Mouse (Mus musculus) neural tube, embryonic 13.5 days (tissue): ENCODE results near the gene Ppp1r36. TPM values are rescaled to one million over a fixed set of nuclear protein-coding genes. Genes with fewer than 3 reads are reported as not detected.
"Not testable (repeated sequence)": the region's sequence is repeated elsewhere in the genome, so short reads cannot be mapped to it uniquely, and the experiment has no call there.

Experiments used
- ATAC-seq: fragments of 200-750 bp; cut with Nextera tagmentation; 2 replicates; pipeline ENCODE4 v1.8.0; 2017; ENCODE audit warnings: low read depth, mild to moderate bottlenecking, moderate TSS enrichment, moderate library complexity
- H3K27ac ChIP-seq: fragments of 300-500 bp; sonication (generic); replicated peaks from 2 replicates; pipeline ENCODE4 v1.5.1; 2015; ENCODE audit warnings: moderate library complexity, mild to moderate bottlenecking, inconsistent platforms
- H3K27me3 ChIP-seq: fragments of 300-500 bp; sonication (generic); 2 replicates; pipeline ENCODE4 v1.6.1; 2015; ENCODE audit warnings: mild to moderate bottlenecking, inconsistent platforms
- H3K36me3 ChIP-seq: fragments of 300-500 bp; sonication (generic); 2 replicates; pipeline ENCODE4 v1.6.1; 2015; ENCODE audit warnings: mild to moderate bottlenecking, inconsistent platforms
- H3K4me1 ChIP-seq: fragments of 300-500 bp; sonication (generic); replicated peaks from 2 replicates; pipeline ENCODE4 v1.6.1; 2015; ENCODE audit warnings: inconsistent platforms
- H3K4me2 ChIP-seq: fragments of 300-500 bp; sonication (generic); 2 replicates; pipeline ENCODE4 v1.6.1; 2015; ENCODE audit warnings: inconsistent platforms, mild to moderate bottlenecking, moderate library complexity
- H3K4me3 ChIP-seq: fragments of 300-500 bp; sonication (generic); 2 replicates; pipeline ENCODE4 v1.5.1; 2015; ENCODE audit warnings: mild to moderate bottlenecking, inconsistent platforms
- H3K9ac ChIP-seq: fragments of 300-500 bp; sonication (generic); 2 replicates; pipeline ENCODE4 v1.6.1; 2015; ENCODE audit warnings: moderate library complexity, mild to moderate bottlenecking, inconsistent platforms
- H3K9me3 ChIP-seq: fragments of 300-500 bp; sonication (generic); 2 replicates; pipeline ENCODE4 v1.6.1; 2016; ENCODE audit warnings: inconsistent platforms
- WGBS: fragments of 180-500 bp; shearing (Covaris S2); methylation state at CpG from one replicate; pipeline ENCODE4 v1.1.7; 2015; 5-methylcytosine and 5-hydroxymethylcytosine counted together
- polyA plus RNA-seq: library from polyadenylated mRNA; unstranded; fragments of >200 nt; fragmentation: Nextera tagmentation; extraction: Ambion mirVana; gene quantifications from 2 replicates; pipeline ENCODE4 v1.2.1, GENCODE M21; 2015

Ppp1r36 gene
- polyA plus RNA-seq, 1 experiment from 2014 or later: 0.17 TPM

GRCm38 (mm10) chr12:76430879-76431406 lies 13.6 kb downstream of the Ppp1r36 start:
- H3K9me3 ChIP-seq: no peaks in the 10 kb centered on the region
- H3K4me1 ChIP-seq: peaks cover 7% of the 10 kb centered on the region; the same call in 1 of the 2 replicates
- no peak overlapping the region for H3K4me2 ChIP-seq
- WGBS: 53% methylated on average over 5 of the region's 5 CpGs
- no peak overlapping the region for H3K4me3 ChIP-seq
- peaks cover 29% of the 10 kb centered on the region for H3K27me3 ChIP-seq
- H3K27ac ChIP-seq: no peak overlapping the region
- ATAC-seq: no peak
- no peak overlapping the region for H3K9ac ChIP-seq
- H3K36me3 ChIP-seq: no peaks in the 10 kb centered on the region

GRCm38 (mm10) chr12:76431431-76431830 lies 14.1 kb downstream of the Ppp1r36 start:
- Histone ChIP-seq H3K9ac (no peak overlapping the region), H3K27me3 (peaks cover 33% of the 10 kb centered on the region), H3K4me2 (no peak overlapping the region), H3K4me1 (peaks cover 7% of the 10 kb centered on the region; the same call in 1 of the 2 replicates), H3K4me3 (no peak overlapping the region), H3K27ac (no peak overlapping the region), H3K36me3 (no peaks in the 10 kb centered on the region), H3K9me3 (no peaks in the 10 kb centered on the region)
- WGBS: 89% methylated on average over 6 of the region's 6 CpGs
- no peak for ATAC-seq

GRCm38 (mm10) chr12:76434111-76434510 lies 16.8 kb downstream of the Ppp1r36 start:
- no peak overlapping the region for H3K4me3 ChIP-seq
- no peak overlapping the region for H3K9ac ChIP-seq
- no peak for ATAC-seq
- H3K4me1 ChIP-seq: peaks cover 5% of the 10 kb centered on the region; the same call in 1 of the 2 replicates
- peaks cover 24% of the 10 kb centered on the region for H3K27me3 ChIP-seq
- H3K27ac ChIP-seq: no peak overlapping the region
- no peaks in the 10 kb centered on the region for H3K9me3 ChIP-seq
- 43% methylated on average over 7 of the region's 7 CpGs for WGBS
- no peak overlapping the region for H3K4me2 ChIP-seq
- no peaks in the 10 kb centered on the region for H3K36me3 ChIP-seq

GRCm38 (mm10) chr12:76435084-76435483 lies 17.7 kb downstream of the Ppp1r36 start:
- no peaks in the 10 kb centered on the region for H3K36me3 ChIP-seq
- 5% methylated on average over 17 of the region's 17 CpGs for WGBS
- H3K27ac ChIP-seq: no peak overlapping the region
- peak overlapping the region; percentile 51 for H3K4me2 ChIP-seq
- H3K27me3 ChIP-seq: peaks cover 24% of the 10 kb centered on the region
- peak overlapping the region; percentile 30 for H3K4me3 ChIP-seq
- H3K4me1 ChIP-seq: peaks cover 5% of the 10 kb centered on the region; the same call in 1 of the 2 replicates
- H3K9me3 ChIP-seq: no peaks in the 10 kb centered on the region
- no peak for ATAC-seq
- peak overlapping the region; percentile 58 for H3K9ac ChIP-seq

- Histone ChIP-seq H3K4me1 (peaks cover 5% of the 10 kb centered on the region; the same call in 1 of the 2 replicates), H3K9ac (no peak overlapping the region), H3K36me3 (no peaks in the 10 kb centered on the region), H3K27me3 (peaks cover 24% of the 10 kb centered on the region), H3K4me2 (peak overlapping the region; percentile 51; the same call in 1 of the 2 replicates), H3K27ac (no peak overlapping the region), H3K9me3 (no peaks in the 10 kb centered on the region), H3K4me3 (no peak overlapping the region)
- ATAC-seq: no peak
- WGBS: 42% methylated on average over 8 of the region's 8 CpGs
These were observed 18.2 kb downstream of the Ppp1r36 start for GRCm38 (mm10) chr12:76435549-76435948.

GRCm38 (mm10) chr12:76443488-76443887 lies 26.1 kb downstream of the Ppp1r36 start:
- ATAC-seq: not testable (repeated sequence)

GRCm38 (mm10) chr12:76444359-76444772 lies 27.0 kb downstream of the Ppp1r36 start:
- H3K36me3 ChIP-seq: no peaks in the 10 kb centered on the region
- ATAC-seq: no peak
- H3K4me2 ChIP-seq: no peak overlapping the region
- 70% methylated on average over 10 of the region's 10 CpGs for WGBS
- no peak overlapping the region for H3K27ac ChIP-seq
- H3K9me3 ChIP-seq: no peaks in the 10 kb centered on the region
- H3K4me1 ChIP-seq: no peaks in the 10 kb centered on the region
- no peak overlapping the region for H3K4me3 ChIP-seq
- H3K9ac ChIP-seq: no peak overlapping the region
- H3K27me3 ChIP-seq: no peaks in the 10 kb centered on the region

More at GRCm38 (mm10) chr12:76443488-76443887, 26.1 kb downstream of the Ppp1r36 start:
- WGBS: 81% methylated on average over 6 of the region's 6 CpGs
- not testable (repeated sequence) for H3K36me3 ChIP-seq, H3K27ac ChIP-seq, H3K4me1 ChIP-seq, H3K9ac ChIP-seq, H3K9me3 ChIP-seq, H3K4me2 ChIP-seq, H3K27me3 ChIP-seq, H3K4me3 ChIP-seq

GRCm38 (mm10) chr12:76444862-76445261 lies 27.5 kb downstream of the Ppp1r36 start:
- Histone ChIP-seq H3K4me3 (no peak overlapping the region), H3K9ac (no peak overlapping the region), H3K36me3 (no peaks in the 10 kb centered on the region), H3K27me3 (no peaks in the 10 kb centered on the region), H3K27ac (no peak overlapping the region), H3K4me1 (no peaks in the 10 kb centered on the region), H3K9me3 (no peaks in the 10 kb centered on the region), H3K4me2 (no peak overlapping the region)
- no peak for ATAC-seq
- 86% methylated on average over 6 of the region's 6 CpGs for WGBS

GRCm38 (mm10) chr12:76446201-76446600 lies 28.9 kb downstream of the Ppp1r36 start:
- no peak overlapping the region for H3K27ac ChIP-seq
- H3K27me3 ChIP-seq: no peaks in the 10 kb centered on the region
- H3K4me3 ChIP-seq: no peak overlapping the region
- no peaks in the 10 kb centered on the region for H3K9me3 ChIP-seq
- H3K9ac ChIP-seq: no peak overlapping the region
- no peaks in the 10 kb centered on the region for H3K36me3 ChIP-seq
- H3K4me2 ChIP-seq: no peak overlapping the region
- no peaks in the 10 kb centered on the region for H3K4me1 ChIP-seq
- no peak for ATAC-seq
- 80% methylated on average over 11 of the region's 11 CpGs for WGBS

GRCm38 (mm10) chr12:76448127-76448526 lies 30.8 kb downstream of the Ppp1r36 start:
- H3K36me3 ChIP-seq: no peaks in the 10 kb centered on the region
- H3K9me3 ChIP-seq: no peaks in the 10 kb centered on the region
- WGBS: 84% methylated on average over 6 of the region's 6 CpGs
- H3K4me1 ChIP-seq: no peaks in the 10 kb centered on the region
- H3K4me2 ChIP-seq: no peak overlapping the region
- H3K9ac ChIP-seq: no peak overlapping the region
- H3K27me3 ChIP-seq: no peaks in the 10 kb centered on the region
- ATAC-seq: no peak
- H3K27ac ChIP-seq: no peak overlapping the region
- no peak overlapping the region for H3K4me3 ChIP-seq

GRCm38 (mm10) chr12:76452203-76452602 lies 34.9 kb downstream of the Ppp1r36 start:
- 0 out of 2 replicates have a peak, but pooled peaks cover 5% of the 10 kb centered on the region for H3K4me1 ChIP-seq
- no peak for ATAC-seq
- no peak overlapping the region for H3K9ac ChIP-seq
- H3K4me2 ChIP-seq: no peak overlapping the region
- H3K27ac ChIP-seq: no peak overlapping the region
- H3K36me3 ChIP-seq: no peaks in the 10 kb centered on the region
- H3K9me3 ChIP-seq: no peaks in the 10 kb centered on the region
- no peak overlapping the region for H3K4me3 ChIP-seq
- no peaks in the 10 kb centered on the region for H3K27me3 ChIP-seq
- 53% methylated on average over 2 of the region's 2 CpGs for WGBS

- H3K4me2 ChIP-seq, H3K27ac ChIP-seq, H3K9me3 ChIP-seq, H3K9ac ChIP-seq, ATAC-seq, H3K36me3 ChIP-seq, H3K27me3 ChIP-seq, H3K4me3 ChIP-seq, H3K4me1 ChIP-seq: not testable (repeated sequence)
- WGBS: 85% methylated on average over 4 of the region's 4 CpGs
These were observed 41.1 kb downstream of the Ppp1r36 start for GRCm38 (mm10) chr12:76458445-76458844.

- no peak overlapping the region for H3K4me2 ChIP-seq
- no peaks in the 10 kb centered on the region for H3K9me3 ChIP-seq
- no peak overlapping the region for H3K27ac ChIP-seq
- ATAC-seq: no peak
- H3K36me3 ChIP-seq: no peaks in the 10 kb centered on the region
- H3K27me3 ChIP-seq: no peaks in the 10 kb centered on the region
- peaks cover 7% of the 10 kb centered on the region for H3K4me1 ChIP-seq
- no peak overlapping the region for H3K9ac ChIP-seq
- H3K4me3 ChIP-seq: no peak overlapping the region
- WGBS: 61% methylated on average over 4 of the region's 4 CpGs
These were observed 41.7 kb downstream of the Ppp1r36 start for GRCm38 (mm10) chr12:76459032-76459431.
